7 mouse cellular contexts compared by ENCODE assay signal in genomic region chr7:131362615-131363300, GRCm38 (mm10). TPM values are rescaled to one million over a fixed set of nuclear protein-coding genes. Genes with fewer than 3 reads are reported as not detected.
DNase-seq lines count a peak whose midpoint lies in the region; ATAC-seq and TF ChIP-seq lines count a peak whose summit lies in the region.

2310057M21Rik (minus strand) TSS chr7:131362759.

- intact Hi-C loops in left cerebral cortex, postnatal 4 days (cut with DNase I), result no loop called here

- ATAC-seq in intestine, postnatal 0 days, result peak; percentile 95
- ATAC-seq in midbrain, embryonic 12.5 days (ENCODE audit: low FRiP score, low read depth), result peak; percentile 97

- peak; percentile 98 for DNase-seq in adrenal gland, postnatal 14 days
- peak; percentile 98 for DNase-seq in embryonic facial prominence, embryonic 10.5 days (ENCODE audit: low spot score)
- DNase-seq in gonadal fat pad, adult 2 months (ENCODE audit: low read depth), result peak; percentile 87
- peak; percentile 97 for DNase-seq in left cerebral cortex, postnatal 4 days
- peak; percentile 76 to 83 for DNase-seq in spleen, adult 18-20 months

- H3K36me3 ChIP-seq in embryonic facial prominence, embryonic 10.5 days (replicated peaks), result peaks cover 33% of the 10 kb centered on the region
- peaks cover 3% of the 10 kb centered on the region for H3K36me3 ChIP-seq in intestine, postnatal 0 days (ENCODE audit: control insufficient read depth, insufficient read depth)
- peaks cover 15% of the 10 kb centered on the region for H3K36me3 ChIP-seq in midbrain, embryonic 12.5 days

- peak within 1 kb of the TSS; percentile 80 for H3K4me2 ChIP-seq in intestine, postnatal 0 days (replicated peaks; ENCODE audit: low read depth)
- peak within 1 kb of the TSS; percentile 90 for H3K4me2 ChIP-seq in midbrain, embryonic 12.5 days (replicated peaks)

- no peak for TF ChIP-seq CTCF in intestine, postnatal 0 days (IDR thresholded peaks at IDR 0.05; ENCODE audit: low read depth)

- H3K4me1 ChIP-seq in embryonic facial prominence, embryonic 10.5 days, result peaks cover 17% of the 10 kb centered on the region
- no peaks in the 10 kb centered on the region for H3K4me1 ChIP-seq in intestine, postnatal 0 days (replicated peaks; ENCODE audit: control insufficient read depth, insufficient read depth, low read length)
- peaks cover 16% of the 10 kb centered on the region for H3K4me1 ChIP-seq in midbrain, embryonic 12.5 days

- H3K9me3 ChIP-seq in embryonic facial prominence, embryonic 10.5 days, result no peaks in the 10 kb centered on the region
- H3K9me3 ChIP-seq in intestine, postnatal 0 days (ENCODE audit: control insufficient read depth), result no peaks in the 10 kb centered on the region
- H3K9me3 ChIP-seq in midbrain, embryonic 12.5 days, result no peaks in the 10 kb centered on the region

- peak within 1 kb of the TSS; percentile 94 for H3K27ac ChIP-seq in embryonic facial prominence, embryonic 10.5 days (replicated peaks)
- H3K27ac ChIP-seq in intestine, postnatal 0 days (ENCODE audit: low read depth, low read length), result peak within 1 kb of the TSS; percentile 79
- peak within 1 kb of the TSS; percentile 88 for H3K27ac ChIP-seq in midbrain, embryonic 12.5 days (replicated peaks)

- WGBS in embryonic facial prominence, embryonic 10.5 days, result under 1% methylated on average over 55 of the region's 55 CpGs
- under 1% methylated on average over 55 of the region's 55 CpGs for WGBS in intestine, postnatal 0 days
- under 1% methylated on average over 55 of the region's 55 CpGs for WGBS in midbrain, embryonic 12.5 days

- peaks cover 6% of the 10 kb centered on the region; the same call in 1 of the 2 replicates for H3K27me3 ChIP-seq in embryonic facial prominence, embryonic 10.5 days (replicated peaks; ENCODE audit: low read depth, poor library complexity, severe bottlenecking)
- no peaks in the 10 kb centered on the region for H3K27me3 ChIP-seq in intestine, postnatal 0 days (replicated peaks; ENCODE audit: control insufficient read depth, insufficient read depth, low read length)
- peaks cover 8% of the 10 kb centered on the region for H3K27me3 ChIP-seq in midbrain, embryonic 12.5 days

- peak within 1 kb of the TSS; percentile 92 for H3K4me3 ChIP-seq in embryonic facial prominence, embryonic 10.5 days
- H3K4me3 ChIP-seq in intestine, postnatal 0 days (ENCODE audit: low read depth, low read length), result peak within 1 kb of the TSS; percentile 90
- peak within 1 kb of the TSS; percentile 80 for H3K4me3 ChIP-seq in midbrain, embryonic 12.5 days

- peak within 1 kb of the TSS; percentile 93 for H3K9ac ChIP-seq in intestine, postnatal 0 days (ENCODE audit: low read depth, low read length)
- peak within 1 kb of the TSS; percentile 89 for H3K9ac ChIP-seq in midbrain, embryonic 12.5 days (replicated peaks)

RNA-seq across cellular contexts. Expression of gene 2310057M21Rik, which starts in this region (rescaled TPM):
- total RNA-seq in adrenal gland, postnatal 14 days (2021), result 19.9 and 23.1 TPM in 2 replicates
- polyA plus RNA-seq in embryonic facial prominence, embryonic 10.5 days (2016; fragmentation: Nextera tagmentation; extraction: Ambion mirVana), result 20.8 and 23.9 TPM in 2 replicates
- 8.3 and 9.8 TPM in 2 replicates for polyA plus RNA-seq in gonadal fat pad, adult 2 months (2012; rRNA removed)
- 8.0 and 11.0 TPM in 2 replicates for polyA plus RNA-seq in intestine, postnatal 0 days (2015; fragmentation: Nextera tagmentation; extraction: Ambion mirVana)
- total RNA-seq in left cerebral cortex, postnatal 4 days (2021), result 10 to 100 TPM; 26.0 to 30.4 TPM
- polyA plus RNA-seq in midbrain, embryonic 12.5 days (2016; fragmentation: Nextera tagmentation; extraction: Ambion mirVana), result 19.2 and 19.6 TPM in 2 replicates

Comparison
In these comparisons a context has a peak if more than half of its experiments do, and no peak if none do; other contexts are left out.
1. Peak in every context shown above with its lines: DNase-seq, ATAC-seq, H3K4me3 ChIP-seq and H3K27ac ChIP-seq.